Mouse (Mus musculus) heart, postnatal 36 days (tissue): ENCODE measurements around the gene Tiparp. TPM values are rescaled to one million over a fixed set of nuclear protein-coding genes. Genes with fewer than 3 reads are reported as not detected.

Experiments used
- DNase-seq, 2 experiments: peaks; one replicate each; pipeline ENCODE4 v3.0.0; 2021 to 2022
- intact Hi-C: fragments of 180-260 bp; cut with DNase I; formaldehyde crosslinking; loops from one replicate; pipeline ENCODE4 v1.15.1; 2025
- total RNA-seq, 2 experiments: library from RNA; stranded (reverse); gene quantifications; 2 replicates each; pipeline ENCODE4 v1.2.3; 2021

The Tiparp gene
- total RNA-seq, 2 experiments from 2014 or later, result 11.7 TPM

GRCm38 (mm10) chr3:65577602-65578001, 49.4 kb downstream of the Tiparp start:
- no peak for DNase-seq
- intact Hi-C loops, result no loop called here

- no peak for DNase-seq
- intact Hi-C loops, result no loop called here
Observed at GRCm38 (mm10) chr3:65579260-65579921, 51.2 kb downstream of the Tiparp start.

GRCm38 (mm10) chr3:65581596-65581995, 53.4 kb downstream of the Tiparp start:
- intact Hi-C loops, result no loop called here
- DNase-seq, result no peak

GRCm38 (mm10) chr3:65584329-65584728, 56.1 kb downstream of the Tiparp start:
- intact Hi-C loops, result no loop called here
- DNase-seq, result no peak

GRCm38 (mm10) chr3:65585291-65585690, 57.1 kb downstream of the Tiparp start:
- intact Hi-C loops, result no loop called here

GRCm38 (mm10) chr3:65585823-65586482, 57.7 kb downstream of the Tiparp start:
- intact Hi-C loops, result no loop called here
- DNase-seq, result no peak

More at GRCm38 (mm10) chr3:65585291-65585690, 57.1 kb downstream of the Tiparp start:
- no peak for DNase-seq

GRCm38 (mm10) chr3:65586483-65586905, 58.3 kb downstream of the Tiparp start:
- intact Hi-C loops, result no loop called here
- DNase-seq, result no peak

- intact Hi-C loops, result no loop called here
- no peak for DNase-seq
Observed at GRCm38 (mm10) chr3:65586966-65587365, 58.8 kb downstream of the Tiparp start.

- intact Hi-C loops, result no loop called here
- no peak for DNase-seq
Observed at GRCm38 (mm10) chr3:65588424-65588823, 60.2 kb downstream of the Tiparp start.

GRCm38 (mm10) chr3:65592850-65593249, 64.6 kb downstream of the Tiparp start:
- intact Hi-C loops, result no loop called here
- no peak for DNase-seq

GRCm38 (mm10) chr3:65594493-65594892, 66.3 kb downstream of the Tiparp start:
- intact Hi-C loops, result no loop called here
- no peak for DNase-seq

- intact Hi-C loops, result no loop called here
- DNase-seq, result no peak
Observed at GRCm38 (mm10) chr3:65595196-65595595, 67.0 kb downstream of the Tiparp start.

- DNase-seq, result no peak
- intact Hi-C loops, result no loop called here
Observed at GRCm38 (mm10) chr3:65598071-65598830, 70.0 kb downstream of the Tiparp start.

GRCm38 (mm10) chr3:65599151-65599550, 70.9 kb downstream of the Tiparp start:
- DNase-seq, result no peak
- intact Hi-C loops, result no loop called here

GRCm38 (mm10) chr3:65601291-65602050, 73.3 kb downstream of the Tiparp start:
- intact Hi-C loops, result no loop called here
- DNase-seq, result no peak

- intact Hi-C loops, result no loop called here
- DNase-seq, result no peak
Observed at GRCm38 (mm10) chr3:65603392-65604055, 75.3 kb downstream of the Tiparp start.
